Mouse (Mus musculus) thymus, postnatal 4 days (tissue): Measurements from ENCODE around the gene Heg1.

Experiments used
- DNase-seq: peaks from one replicate; pipeline ENCODE4 v3.0.0; 2021

Heg1 gene

DNA sequence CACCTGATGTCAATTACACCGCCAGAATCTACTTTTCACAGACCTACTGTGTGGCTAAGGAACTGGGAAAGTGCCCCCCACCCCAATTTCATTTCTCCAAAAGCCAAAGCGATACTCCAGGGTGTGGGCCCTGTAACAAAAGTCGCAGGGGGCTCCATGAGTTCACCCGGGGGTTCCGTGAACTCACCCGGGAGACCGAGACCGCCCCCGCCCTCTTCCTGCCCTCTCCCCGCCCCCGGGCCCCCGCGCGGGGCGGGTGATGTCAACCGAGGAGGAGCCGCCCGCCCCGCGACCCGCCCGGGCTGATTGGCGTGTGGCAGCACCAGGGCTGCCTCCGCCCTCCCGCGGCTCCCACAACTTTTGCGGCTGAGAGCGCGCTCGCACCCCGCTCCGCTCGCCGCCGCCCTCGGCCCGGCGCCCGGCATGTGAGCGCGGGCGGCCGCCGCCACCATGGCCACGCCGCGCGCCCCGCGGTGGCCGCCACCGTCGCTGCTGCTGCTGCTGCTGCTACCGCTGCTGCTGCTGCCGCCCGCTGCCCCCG is at the start of gene Heg1:
TSS of gene Heg1 (plus strand) at position 209 of the 541 bp plus-strand sequence.
- DNase-seq: peak; percentile 96

DNA sequence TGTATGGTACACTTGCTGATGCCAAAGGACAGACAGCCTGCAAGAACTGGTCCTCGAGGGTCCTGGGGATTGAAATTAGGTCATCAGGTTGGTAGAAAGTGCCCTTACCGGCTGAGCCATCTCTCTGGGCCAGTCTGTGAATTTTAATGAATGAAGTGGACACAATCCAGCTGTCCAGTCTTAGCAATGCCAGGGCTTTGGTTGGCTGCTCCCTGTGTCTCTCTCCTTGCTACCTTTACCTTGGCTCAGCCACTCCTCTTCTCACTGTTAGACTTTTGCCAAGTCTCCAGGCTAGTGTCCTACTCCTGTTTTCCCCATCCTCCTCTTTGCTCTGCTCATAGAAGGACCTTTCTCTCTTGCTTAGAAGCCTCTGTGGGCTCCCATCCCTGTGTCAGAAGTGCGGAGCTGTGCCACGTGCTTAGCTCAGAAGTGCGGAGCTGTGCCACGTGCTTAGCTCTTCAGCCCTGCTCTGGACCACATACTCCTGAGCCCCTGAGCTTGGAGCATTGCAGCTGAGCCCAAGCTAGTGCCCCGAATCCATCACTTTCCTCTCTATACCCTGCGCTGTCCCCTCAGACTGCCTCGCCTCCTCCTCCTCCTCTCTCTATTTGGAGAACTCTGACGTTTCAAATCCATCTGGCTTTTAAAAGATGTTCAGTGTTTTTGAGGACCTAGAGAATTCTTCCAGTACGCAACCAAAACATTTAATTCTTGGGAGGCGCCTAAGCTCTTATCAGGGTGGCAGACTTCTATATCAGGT is 48.2 kb upstream of the Heg1 start:
- no peak for DNase-seq

DNA sequence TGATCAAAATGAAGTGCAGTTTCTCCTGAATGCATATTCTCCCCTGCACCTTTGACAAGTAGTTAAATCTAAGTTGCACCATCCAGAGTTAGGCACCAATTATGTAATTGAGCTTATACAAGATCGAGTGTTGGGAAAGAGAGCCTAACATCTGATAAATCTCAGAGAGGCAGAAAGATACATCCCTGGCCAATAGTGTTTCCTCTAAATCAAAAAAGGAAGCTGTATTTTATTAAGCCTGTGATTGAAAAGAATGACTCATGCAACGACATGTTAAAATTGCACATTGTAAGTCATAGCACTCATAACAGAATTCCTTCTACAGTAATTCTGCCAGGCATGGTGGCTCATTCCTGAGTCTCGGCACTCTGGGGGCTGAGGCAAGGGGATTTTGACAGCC is 42.4 kb upstream of the Heg1 start:
- no peak for DNase-seq

DNA sequence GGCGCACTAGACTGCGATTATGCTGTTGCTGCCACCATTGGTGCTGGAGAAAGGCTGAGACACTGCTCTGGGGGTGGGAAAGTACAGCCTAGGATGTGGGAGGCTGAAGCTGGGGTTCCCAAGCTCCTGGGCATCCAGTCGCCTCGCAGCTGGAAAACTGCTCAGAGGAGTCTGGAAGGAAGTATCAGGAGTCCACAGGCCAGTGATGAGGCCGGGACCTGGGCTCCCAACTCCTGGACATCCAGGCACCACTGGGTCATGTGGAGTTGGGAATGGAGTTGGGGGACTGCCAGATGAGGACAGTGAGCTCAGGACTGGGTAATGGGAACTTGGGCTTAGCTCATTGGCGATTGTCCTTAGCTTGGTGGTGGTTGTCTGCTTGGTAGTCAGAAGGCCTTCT is 31.1 kb upstream of the Heg1 start:
- no peak for DNase-seq

DNA sequence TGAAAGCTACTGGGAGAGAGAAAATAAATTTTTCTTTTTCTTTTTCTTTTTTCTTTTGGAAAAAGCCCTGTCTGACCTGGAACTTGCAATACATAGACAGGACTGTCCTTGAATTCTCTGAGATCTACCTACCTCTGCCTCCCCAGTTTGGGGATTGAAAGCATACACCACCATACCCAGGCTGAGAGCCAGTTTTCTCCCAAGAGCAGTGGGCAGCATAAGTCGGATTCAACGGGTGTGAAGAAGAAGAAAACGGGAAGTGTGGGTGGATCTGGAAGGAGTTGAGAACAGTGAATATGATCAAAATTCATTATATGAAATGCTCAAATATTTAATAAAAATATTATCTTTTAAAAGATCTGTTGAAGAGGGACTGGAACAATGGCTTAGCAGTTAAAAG is 28.7 kb upstream of the Heg1 start:
- no peak for DNase-seq

DNA sequence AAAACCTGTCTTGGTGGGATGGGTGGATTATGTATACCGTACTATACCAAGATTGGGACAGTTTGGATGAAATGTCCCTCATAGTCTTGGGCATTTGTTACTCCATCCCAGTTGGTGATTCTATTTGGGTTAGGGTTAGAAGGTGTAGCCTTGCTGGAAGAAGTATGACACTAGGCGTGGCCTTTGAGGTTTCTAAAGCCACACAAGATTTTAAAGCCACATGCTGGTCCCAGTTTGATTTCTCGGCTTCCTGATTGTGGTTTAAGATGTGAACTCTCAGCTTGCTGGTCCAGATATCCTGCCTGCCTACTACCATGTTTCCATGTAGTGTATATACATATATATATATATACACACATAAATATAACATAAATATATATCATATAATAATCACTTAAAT is 27.0 kb upstream of the Heg1 start:
- no peak for DNase-seq

DNA sequence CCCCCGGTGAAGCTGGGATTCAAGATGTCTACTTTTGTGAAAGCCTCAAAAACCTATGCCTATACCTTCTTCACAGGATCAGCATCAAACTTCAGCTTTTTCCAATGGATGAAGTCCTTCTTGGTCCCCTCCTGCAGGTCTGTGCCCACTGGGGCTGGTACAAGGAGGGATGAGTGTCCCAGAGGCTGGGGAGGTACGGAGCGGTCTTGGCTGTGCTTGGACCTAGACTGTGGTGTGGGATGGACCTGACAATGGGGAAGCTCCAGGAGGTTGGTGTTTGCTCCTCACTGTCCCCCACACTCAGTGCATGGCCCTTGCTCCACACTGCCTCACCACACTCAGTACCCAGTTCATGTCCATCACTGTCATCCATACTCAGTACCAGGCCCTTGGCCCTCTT is 26.0 kb upstream of the Heg1 start:
- no peak for DNase-seq

DNA sequence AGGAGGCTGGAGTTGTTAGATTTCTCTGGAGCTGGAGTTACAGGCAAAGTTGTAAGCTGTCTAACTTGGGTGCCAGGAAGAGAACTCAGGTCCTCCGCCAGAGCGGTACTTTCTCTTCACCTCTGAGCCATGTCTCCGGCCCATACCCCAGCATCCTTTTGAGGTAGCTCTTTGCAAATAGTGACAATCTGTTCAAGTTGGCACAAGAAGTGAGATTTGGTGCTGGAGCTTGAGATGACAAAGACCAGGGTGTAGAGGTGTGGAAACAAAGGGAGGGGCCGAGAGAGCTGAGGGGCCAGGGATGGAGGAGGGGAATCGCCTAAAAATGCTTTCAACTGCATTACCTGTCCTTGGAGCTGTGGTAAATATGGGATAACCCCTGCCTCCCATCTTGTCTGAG is 24.6 kb upstream of the Heg1 start:
- no peak for DNase-seq

DNA sequence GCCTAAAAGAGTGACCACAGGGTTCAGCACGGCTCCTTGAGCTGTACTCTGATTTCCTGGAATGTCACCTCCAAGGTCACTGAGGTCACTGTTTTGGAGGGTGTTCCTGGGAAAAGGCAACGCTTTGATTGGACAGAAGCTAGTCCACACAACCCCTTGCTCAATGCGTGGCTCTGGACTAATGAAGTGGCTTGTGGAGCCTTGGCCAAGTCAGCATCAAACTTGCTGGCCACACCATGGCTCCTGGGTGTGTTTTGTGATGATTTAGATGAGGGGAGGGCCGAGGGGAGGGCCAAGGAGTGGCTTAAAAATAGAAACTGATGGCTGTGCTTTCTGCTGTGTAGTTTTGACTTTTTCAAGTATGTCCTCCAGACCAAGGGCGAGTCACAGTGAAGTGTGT is 24.0 kb upstream of the Heg1 start:
- no peak for DNase-seq

DNA sequence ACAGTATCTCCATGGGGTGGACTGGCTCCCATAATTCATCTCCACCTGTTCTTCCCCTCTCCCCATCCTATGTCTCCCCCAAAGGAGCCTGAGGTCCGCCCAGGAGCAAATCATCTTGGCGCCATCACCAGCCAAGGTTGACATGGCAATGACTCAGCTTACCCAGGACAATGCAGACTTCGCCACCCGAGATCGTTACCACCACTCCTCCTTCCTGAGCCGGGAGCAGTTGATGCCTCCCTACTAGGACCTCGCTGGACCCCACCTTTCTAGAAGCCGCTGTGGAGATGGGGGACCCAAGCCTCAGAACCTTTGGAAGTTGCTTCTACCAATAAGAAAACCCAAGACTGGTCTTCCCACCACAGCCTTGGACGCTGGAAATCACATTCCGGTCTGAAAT is 21.3 kb upstream of the Heg1 start:
- no peak for DNase-seq

DNA sequence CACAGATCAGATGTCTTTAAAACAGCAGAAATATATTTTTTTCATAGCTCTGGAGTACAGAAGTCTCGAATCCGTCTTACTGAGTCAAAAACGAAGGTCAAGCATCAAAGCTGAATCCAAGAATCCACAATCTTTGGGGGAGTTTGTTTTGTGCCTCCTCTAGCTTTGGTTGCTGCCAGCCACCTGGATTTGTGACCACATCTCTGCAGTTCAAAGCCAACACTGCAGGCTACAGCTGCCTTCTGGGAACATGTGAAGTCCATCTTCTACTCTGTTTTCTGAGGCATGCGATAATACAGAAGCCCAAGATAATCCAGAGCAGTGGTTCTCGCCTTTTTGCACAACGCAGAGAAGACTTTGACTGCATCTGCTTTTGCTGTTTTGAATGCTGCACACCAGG is 17.9 kb upstream of the Heg1 start:
- no peak for DNase-seq

DNA sequence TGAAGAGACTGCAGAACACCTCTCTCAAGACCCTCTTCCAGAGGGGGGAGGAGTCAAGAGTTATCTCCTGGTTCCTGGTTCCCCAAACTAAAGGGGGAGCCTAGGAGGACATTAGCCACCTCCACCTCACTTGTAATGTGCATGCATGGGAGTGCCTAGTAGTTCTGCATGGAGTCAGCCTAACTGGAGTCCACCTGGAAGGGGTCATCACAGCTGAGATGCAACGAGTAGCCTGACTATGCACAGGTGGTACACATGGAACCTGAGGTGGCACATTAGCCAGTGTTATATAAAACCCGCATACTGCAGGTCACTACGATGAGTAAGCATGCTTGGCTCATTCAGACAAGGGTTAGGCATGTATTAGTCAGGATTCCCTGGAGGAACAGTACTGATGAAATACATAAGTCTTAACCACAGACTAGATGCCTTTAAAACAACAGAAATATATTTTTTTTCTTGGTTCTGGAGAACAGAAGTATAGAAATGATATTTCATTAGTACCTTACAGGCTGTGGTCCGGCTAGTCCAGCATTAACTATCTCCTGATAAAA is 17.1 kb upstream of the Heg1 start:
- DNase-seq: no peak

DNA sequence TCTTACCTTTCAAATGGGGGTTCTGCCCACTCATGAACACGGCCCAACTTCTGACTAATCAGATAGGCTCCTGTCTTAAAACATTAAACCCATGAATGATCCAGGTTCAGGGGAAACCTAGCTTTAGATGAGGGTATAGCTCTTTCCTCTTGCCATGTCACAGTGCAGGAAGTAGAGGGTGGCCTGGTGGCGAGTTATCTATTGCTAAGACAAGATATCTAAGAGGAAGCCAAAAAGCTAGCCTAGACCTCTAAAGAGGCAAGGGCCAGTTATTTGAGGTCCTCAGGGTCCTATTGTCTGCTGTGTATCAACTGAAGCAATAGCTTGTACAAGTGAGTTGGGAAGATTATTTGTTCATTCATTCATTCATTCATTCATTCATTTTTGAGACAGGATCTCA is 15.7 kb upstream of the Heg1 start:
- DNase-seq: no peak

DNA sequence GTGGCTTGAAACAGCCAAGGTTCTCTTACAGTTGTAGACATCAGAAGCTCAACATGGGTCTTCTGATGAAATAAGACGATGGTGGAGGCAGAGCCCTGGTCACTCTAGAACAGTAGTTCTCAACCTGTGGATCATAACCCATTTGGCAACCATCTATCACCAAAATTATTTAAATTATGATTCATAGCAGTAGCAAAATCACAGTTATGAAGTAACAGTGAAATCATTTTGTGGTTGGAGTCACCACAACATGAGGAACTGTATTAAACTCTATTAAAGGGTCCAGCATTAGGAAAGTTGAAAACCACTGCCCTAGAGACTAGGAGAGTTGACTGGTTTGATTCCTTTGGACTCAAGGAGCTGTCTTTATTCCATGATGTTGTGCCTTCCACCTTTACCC is 15.1 kb upstream of the Heg1 start:
- DNase-seq: no peak

DNA sequence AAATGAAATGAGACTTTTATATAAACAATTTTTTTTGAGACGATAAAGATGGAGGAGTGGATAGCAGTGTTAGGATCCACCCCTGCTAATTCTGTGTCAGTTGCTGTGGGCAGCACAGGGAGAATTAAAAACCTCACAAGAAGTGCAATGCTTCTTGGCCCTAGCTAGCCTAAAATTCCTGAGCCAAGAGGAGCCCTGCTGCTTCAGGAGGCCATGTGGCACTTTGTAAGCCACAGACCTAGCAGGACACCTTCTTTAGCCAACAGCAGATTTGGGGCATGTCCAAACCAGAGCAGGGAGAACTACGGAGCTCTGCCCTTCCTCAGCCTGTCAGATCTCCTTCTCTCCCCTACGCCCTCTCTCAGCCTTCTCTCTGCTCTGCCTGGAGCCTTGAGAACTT is 13.8 kb upstream of the Heg1 start:
- no peak for DNase-seq

DNA sequence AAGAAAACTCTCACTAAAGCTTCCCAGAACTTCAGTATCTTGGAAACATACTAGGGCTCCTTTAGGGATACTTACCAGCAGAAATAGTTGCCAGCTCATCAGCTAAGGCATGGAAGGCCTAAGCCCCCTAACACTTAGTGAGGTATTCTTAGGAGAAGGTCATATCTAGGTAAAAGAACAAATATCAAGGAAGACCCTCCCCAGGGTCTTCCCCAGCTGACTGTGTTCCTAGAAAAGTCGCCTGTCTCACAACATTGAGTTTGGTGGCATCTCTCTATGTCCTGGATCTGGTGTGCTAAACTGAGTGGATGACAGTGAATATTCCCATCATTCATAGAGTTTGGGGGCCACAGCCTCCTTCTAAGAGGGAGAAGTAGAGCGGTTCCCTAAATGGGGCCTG is 13.2 kb upstream of the Heg1 start:
- no peak for DNase-seq

DNA sequence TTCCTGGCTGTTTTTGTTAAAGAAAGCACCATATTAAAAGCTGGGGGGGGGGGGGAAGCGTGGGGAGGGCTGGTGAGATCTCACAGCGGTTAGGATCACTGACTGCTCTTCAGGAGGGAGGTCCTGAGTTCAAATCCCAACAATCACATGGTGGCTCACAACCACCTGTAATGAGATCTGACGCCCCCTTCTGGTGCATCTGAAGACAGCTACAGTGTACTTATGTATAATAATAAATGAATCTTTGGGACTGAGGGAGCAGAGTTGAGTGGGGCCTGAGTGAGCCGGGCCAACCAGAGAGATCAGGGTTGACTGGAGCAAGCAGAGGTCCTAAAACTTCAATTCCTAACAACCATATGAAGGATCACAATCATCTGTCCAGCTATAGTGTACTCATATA is 12.0 kb upstream of the Heg1 start:
- no peak for DNase-seq

DNA sequence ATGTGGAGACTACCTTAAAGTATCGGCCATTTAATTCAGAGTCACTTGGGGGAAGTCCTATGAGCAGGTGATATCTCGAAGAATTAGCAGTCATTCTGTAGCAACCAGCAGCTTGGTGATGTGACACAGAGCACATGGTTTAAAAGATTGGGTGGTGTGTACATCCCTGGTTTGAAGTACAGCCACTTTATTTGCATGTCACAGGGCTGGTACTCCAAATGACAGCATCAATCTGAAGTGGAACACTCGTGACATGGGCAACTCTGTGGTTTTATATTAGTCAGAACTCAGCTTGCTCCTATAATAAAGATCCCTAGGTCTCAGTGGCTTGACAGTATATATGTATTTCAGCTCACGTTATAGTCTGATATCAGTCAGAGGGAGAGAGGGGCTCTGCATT is 11.5 kb upstream of the Heg1 start:
- DNase-seq: no peak

DNA sequence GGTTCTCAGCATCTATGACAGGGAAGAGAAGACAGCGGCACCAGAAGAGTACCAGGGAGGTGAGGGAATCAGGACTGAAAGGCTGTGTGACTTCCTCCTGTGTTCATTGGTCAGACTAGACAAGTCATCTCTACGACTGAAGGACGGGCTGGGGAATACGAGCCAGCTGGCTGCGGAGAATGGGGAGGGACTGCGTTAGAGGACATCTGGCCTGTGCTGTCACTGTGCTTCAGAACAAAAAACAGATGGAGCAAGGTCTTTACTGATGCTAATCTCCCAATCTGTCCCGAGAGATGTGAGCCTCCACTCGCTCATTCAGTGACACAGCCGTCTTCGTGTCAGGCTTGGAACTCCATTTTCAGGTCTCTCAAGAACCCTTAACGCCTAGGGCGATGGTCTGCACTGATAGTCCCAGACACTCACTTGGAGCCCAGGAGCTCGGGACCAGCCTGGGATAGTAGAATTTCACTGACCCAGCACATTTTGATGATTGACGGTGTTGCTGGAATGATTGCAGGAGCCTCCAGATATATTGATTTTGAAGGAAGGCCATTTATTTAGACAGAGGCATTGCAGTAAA is 10.6 kb upstream of the Heg1 start:
- no peak for DNase-seq

DNA sequence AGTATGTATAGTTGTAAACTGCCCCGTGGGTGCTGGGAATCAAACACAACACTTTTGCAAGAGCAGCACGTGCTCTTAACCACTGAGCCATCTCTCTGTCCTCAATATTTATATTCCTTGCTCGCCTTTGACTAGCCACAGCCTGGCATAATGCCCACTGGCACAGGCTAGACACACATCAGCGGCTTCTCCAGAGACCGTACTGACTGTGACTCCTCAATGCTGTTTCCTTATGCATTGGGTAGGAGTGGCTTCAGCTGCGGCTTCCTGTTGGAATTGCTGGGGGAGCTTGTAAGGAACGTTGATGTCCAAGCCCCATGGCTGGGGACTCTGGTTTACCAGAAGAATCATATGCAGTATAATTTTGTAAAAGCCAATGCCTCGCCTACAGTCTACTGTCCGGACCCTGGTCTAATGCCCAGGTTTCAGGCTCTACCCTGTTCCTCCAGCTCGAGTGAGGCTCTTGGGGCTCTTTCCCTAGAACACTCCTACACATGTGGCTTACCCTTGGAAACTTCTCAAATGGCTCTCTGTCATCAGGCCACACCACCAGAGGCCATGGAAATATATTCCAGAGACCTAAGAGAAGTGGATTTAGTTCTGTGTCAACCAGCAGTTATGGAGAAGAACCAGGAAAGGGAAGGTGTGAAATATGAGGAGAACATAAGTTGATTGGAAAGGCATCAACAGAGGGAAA is 8.9 kb upstream of the Heg1 start:
- DNase-seq: no peak

DNA sequence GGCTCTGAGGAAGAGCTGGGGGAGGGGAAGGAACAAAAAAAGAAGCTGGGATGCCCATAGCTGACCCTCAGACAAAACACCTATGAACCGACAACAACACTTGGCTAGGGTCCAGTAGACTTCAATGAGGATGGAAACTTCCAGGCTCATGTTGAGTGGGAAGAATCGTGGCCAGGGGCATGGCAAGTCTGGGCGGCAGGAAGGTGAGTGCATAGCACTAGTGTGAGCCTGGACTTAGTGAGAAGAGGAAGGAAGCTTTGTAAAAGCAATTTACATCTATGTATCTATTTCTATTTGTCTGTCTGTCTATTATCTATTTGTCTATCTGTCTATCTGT is 8.4 kb upstream of the Heg1 start:
- DNase-seq: no peak

DNA sequence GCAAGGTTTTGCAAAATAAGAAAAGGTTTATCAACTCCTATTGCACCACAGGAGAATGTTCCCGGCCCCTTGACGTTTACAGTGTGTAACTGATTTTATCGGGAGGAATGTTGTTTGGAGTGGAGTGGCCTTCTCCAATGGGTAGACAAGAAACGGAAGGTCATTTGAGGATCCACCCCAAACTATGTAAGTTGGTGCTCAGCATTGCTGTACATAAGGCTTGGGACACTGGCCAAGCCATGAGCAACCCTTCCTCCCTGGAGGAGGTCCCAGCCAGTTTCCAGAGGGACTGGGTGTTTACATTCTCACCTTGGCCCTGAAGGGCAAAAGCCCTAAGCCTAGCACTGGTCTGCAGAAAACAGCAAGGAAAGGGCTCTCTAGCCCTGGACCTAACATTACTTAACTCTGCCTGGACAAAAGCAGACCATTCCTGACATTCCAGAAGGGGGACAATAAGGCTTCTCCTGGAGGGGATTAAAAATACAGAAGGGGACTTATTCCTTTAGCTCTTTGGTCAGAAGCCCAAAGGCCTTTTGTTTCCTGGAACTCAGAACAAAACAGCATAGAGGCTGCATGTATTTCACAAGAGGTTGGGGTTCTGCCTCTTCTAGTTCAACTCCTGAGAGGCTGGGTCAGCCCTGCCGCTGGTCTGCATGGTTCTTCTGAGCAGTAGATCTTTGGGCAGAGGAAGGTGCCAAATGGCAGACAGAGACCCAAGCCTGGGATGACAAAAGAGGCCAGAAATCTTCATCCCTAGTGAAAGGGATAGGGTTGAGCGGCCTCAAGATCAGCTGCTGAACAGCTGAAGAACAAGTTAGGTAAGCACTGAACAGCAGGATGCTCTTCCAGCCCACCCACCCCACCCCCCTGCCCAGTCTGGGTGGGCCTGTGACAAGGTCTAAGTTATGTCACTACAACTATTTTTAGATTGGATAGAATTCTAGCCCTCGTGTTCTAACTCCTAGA is 7.5 kb upstream of the Heg1 start:
- DNase-seq: no peak

DNA sequence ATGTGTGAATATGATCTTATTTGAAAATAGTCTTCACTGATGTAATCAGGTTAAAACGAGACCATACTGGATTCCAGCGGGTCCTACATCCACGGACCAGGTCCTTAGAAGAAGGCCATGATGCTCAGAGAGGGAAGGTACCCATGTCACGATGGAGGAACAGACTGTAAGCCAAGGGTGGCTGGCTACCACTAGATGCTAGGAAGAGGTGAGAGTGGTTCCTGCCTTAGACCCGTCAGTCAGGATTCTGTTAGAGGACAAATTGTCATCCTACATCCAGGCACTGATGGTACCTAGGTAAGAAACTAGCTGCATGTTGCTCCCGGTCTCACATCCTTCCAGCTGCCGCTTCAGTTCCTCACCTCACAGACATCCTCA is 6.9 kb upstream of the Heg1 start:
- DNase-seq: no peak
